Mouse (Mus musculus) myocyte (in vitro differentiated cells): ENCODE measurements at regions not wholly inside any gene's neighbourhood (a gene's known extent, or its start where the extent isn't known, plus 50 kb on each side); places are given as distances from the start of the nearest gene placed in this dataset.

ENCODE experiments used
- H3K27me3 ChIP-seq: one replicate; pipeline ENCODE4 v1.6.1; 2011; ENCODE audit not compliant: control insufficient read depth, insufficient read depth, insufficient read length
- H3K36me3 ChIP-seq: one replicate; pipeline ENCODE4 v1.6.1; 2011; ENCODE audit not compliant: control insufficient read depth, insufficient read depth
- H3K4me2 ChIP-seq: one replicate; pipeline ENCODE4 v1.6.1; 2011; ENCODE audit warnings: low read depth, control low read depth
- H3K4me3 ChIP-seq: one replicate; pipeline ENCODE4 v1.5.1; 2011; ENCODE audit warnings: mild to moderate bottlenecking, control low read depth, moderate library complexity
- H3K79me2 ChIP-seq: one replicate; pipeline ENCODE4 v1.6.1; 2011; ENCODE audit not compliant: control insufficient read depth, insufficient read depth
- H3ac ChIP-seq: one replicate; pipeline ENCODE4 v1.6.1; 2011; ENCODE audit not compliant: control insufficient read depth, insufficient read length
- CEBPB ChIP-seq: IDR thresholded peaks from 2 replicates; pipeline ENCODE4 v1.6.1; 2011; ENCODE audit warnings: mild to moderate bottlenecking, moderate library complexity; ENCODE audit not compliant: poor library complexity, insufficient read depth, severe bottlenecking
- E2F4 ChIP-seq: IDR thresholded peaks from one replicate; pipeline ENCODE4 v1.6.1; 2011; ENCODE audit warnings: mild to moderate bottlenecking, control low read depth, moderate library complexity; ENCODE audit not compliant: insufficient read depth
- MAX ChIP-seq: IDR thresholded peaks from one replicate; pipeline ENCODE4 v1.6.1; 2011; ENCODE audit warnings: low read depth, mild to moderate bottlenecking, control low read depth
- MYOD1 ChIP-seq, 3 experiments: IDR thresholded peaks; one replicate each; pipeline ENCODE4 v1.6.1; 2011; ENCODE audit warnings: control low read depth in 2 of 3, low read depth in 2 of 3, mild to moderate bottlenecking in 2 of 3, moderate library complexity in 1 of 3; ENCODE audit not compliant: insufficient read length in 2 of 3, control insufficient read depth in 1 of 3
- MYOG ChIP-seq, 3 experiments: IDR thresholded peaks; one replicate each; pipeline ENCODE4 v1.6.1; 2011; ENCODE audit warnings: control low read depth in 2 of 3, low read depth in 2 of 3, mild to moderate bottlenecking in 2 of 3; ENCODE audit not compliant: insufficient read length in 2 of 3, control insufficient read depth in 1 of 3, insufficient read depth in 1 of 3
- POLR2A ChIP-seq: IDR thresholded peaks from one replicate; pipeline ENCODE4 v1.6.1; 2011; ENCODE audit warnings: low read depth, mild to moderate bottlenecking, control low read depth, moderate library complexity; ENCODE audit not compliant: insufficient read length
- POLR2AphosphoS2 ChIP-seq: IDR thresholded peaks from one replicate; pipeline ENCODE4 v1.6.1; 2011; ENCODE audit warnings: low read depth, control low read depth; ENCODE audit not compliant: insufficient read length
- REST ChIP-seq: IDR thresholded peaks from one replicate; pipeline ENCODE4 v1.6.1; 2011; ENCODE audit warnings: mild to moderate bottlenecking, control low read depth, moderate library complexity; ENCODE audit not compliant: insufficient read depth, insufficient read length
- SRF ChIP-seq: IDR thresholded peaks from one replicate; pipeline ENCODE4 v1.6.1; 2011; ENCODE audit warnings: low read depth; ENCODE audit not compliant: control insufficient read depth, insufficient read length
- TCF12 ChIP-seq: IDR thresholded peaks from one replicate; pipeline ENCODE4 v1.6.1; 2011; ENCODE audit warnings: mild to moderate bottlenecking, control low read depth; ENCODE audit not compliant: poor library complexity, insufficient read depth, severe bottlenecking
- TCF3 ChIP-seq: IDR thresholded peaks from one replicate; pipeline ENCODE4 v1.6.1; 2011; ENCODE audit warnings: low read depth, control low read depth; ENCODE audit not compliant: insufficient read length
- USF1 ChIP-seq: IDR thresholded peaks from one replicate; pipeline ENCODE4 v1.6.1; 2011; ENCODE audit warnings: low read depth, mild to moderate bottlenecking, control low read depth, moderate library complexity

GRCm38 (mm10) chr17:47271979-47272677 is 96.6 kb upstream of the Mrps10 start:
- TF ChIP-seq E2F4 = no peak
- TF ChIP-seq TCF3 = no peak
- no peak for TF ChIP-seq TCF12
- TF ChIP-seq CEBPB = no peak
- no peak for TF ChIP-seq REST
- no peak for TF ChIP-seq POLR2A
- no peak for TF ChIP-seq MYOG (IDR thresholded peaks at IDR 0.05; ENCODE audit: control insufficient read depth in 1 of 3, insufficient read depth in 1 of 3, insufficient read length in 2 of 3, low read depth in 2 of 3)
- TF ChIP-seq MAX = no peak
- TF ChIP-seq SRF = no peak
- TF ChIP-seq USF1 = no peak
- Histone ChIP-seq H3K36me3 (no peaks in the 10 kb centered on the region), H3ac (no peak overlapping the region), H3K27me3 (no peaks in the 10 kb centered on the region), H3K79me2 (peaks cover 4% of the 10 kb centered on the region), H3K4me2 (peak overlapping the region; percentile 31), H3K4me3 (no peak overlapping the region)

GRCm38 (mm10) chr17:47269053-47269891 is 99.4 kb upstream of the Mrps10 start:
- H3K4me3 ChIP-seq = no peak overlapping the region
- H3K4me2 ChIP-seq = no peak overlapping the region
- TF ChIP-seq TCF3 (no peak), CEBPB (no peak), MYOG (IDR thresholded peaks at IDR 0.05; ENCODE audit: control insufficient read depth in 1 of 3, insufficient read depth in 1 of 3, insufficient read length in 2 of 3, low read depth in 2 of 3) (no peak), E2F4 (no peak), POLR2AphosphoS2 (no peak), MAX (no peak), REST (no peak), MYOD1 (IDR thresholded peaks at IDR 0.05; ENCODE audit: control insufficient read depth in 1 of 3, insufficient read length in 2 of 3, low read depth in 2 of 3) (no peak), TCF12 (no peak), POLR2A (no peak), SRF (no peak), USF1 (no peak)
- peaks cover 4% of the 10 kb centered on the region for H3K79me2 ChIP-seq
- H3K27me3 ChIP-seq = no peaks in the 10 kb centered on the region
- H3ac ChIP-seq = no peak overlapping the region
- H3K36me3 ChIP-seq = no peaks in the 10 kb centered on the region

DNA sequence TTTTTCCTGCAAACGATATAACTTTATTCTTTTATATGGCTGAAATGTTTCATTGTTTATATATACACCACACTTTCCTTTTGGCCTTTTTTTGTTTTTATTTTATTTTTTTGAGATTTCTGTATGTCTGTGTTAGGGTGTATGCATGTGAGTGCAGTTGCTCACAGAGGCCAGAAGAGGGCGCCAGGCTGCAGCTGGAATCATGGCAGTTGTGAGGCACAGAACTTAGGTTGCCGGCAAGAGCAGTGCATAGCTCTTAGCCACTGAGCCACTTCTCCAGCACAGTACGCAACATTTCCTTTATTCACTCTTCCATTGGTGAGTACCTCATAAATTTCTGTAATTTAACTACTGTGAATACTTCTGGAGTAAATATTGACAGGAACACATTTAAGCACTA is 100.8 kb upstream of the Mrps10 start:
- Histone ChIP-seq H3K79me2 (peaks cover 4% of the 10 kb centered on the region), H3ac (no peak overlapping the region), H3K36me3 (no peaks in the 10 kb centered on the region), H3K27me3 (no peaks in the 10 kb centered on the region), H3K4me3 (no peak overlapping the region), H3K4me2 (no peak overlapping the region)
- no peak for TF ChIP-seq MAX
- no peak for TF ChIP-seq POLR2AphosphoS2
- no peak for TF ChIP-seq TCF12
- TF ChIP-seq MYOG (IDR thresholded peaks at IDR 0.05; ENCODE audit: control insufficient read depth in 1 of 3, insufficient read depth in 1 of 3, insufficient read length in 2 of 3, low read depth in 2 of 3) = no peak
- TF ChIP-seq CEBPB = no peak
- TF ChIP-seq MYOD1 (IDR thresholded peaks at IDR 0.05; ENCODE audit: control insufficient read depth in 1 of 3, insufficient read length in 2 of 3, low read depth in 2 of 3) = no peak
- no peak for TF ChIP-seq REST
- no peak for TF ChIP-seq E2F4
- no peak for TF ChIP-seq POLR2A
- TF ChIP-seq SRF = no peak
- TF ChIP-seq USF1 = no peak
- TF ChIP-seq TCF3 = no peak

GRCm38 (mm10) chr17:47267076-47267475 is 101.6 kb upstream of the Mrps10 start:
- no peak overlapping the region for H3K4me3 ChIP-seq
- peaks cover 4% of the 10 kb centered on the region for H3K79me2 ChIP-seq
- TF ChIP-seq REST = no peak
- TF ChIP-seq POLR2A = peak; percentile 37
- no peaks in the 10 kb centered on the region for H3K27me3 ChIP-seq
- H3ac ChIP-seq = no peak overlapping the region
- no peaks in the 10 kb centered on the region for H3K36me3 ChIP-seq
- H3K4me2 ChIP-seq = peak overlapping the region; percentile 60

- Histone ChIP-seq H3ac (no peak overlapping the region), H3K4me2 (peak overlapping the region; percentile 60), H3K79me2 (peaks cover 4% of the 10 kb centered on the region), H3K4me3 (no peak overlapping the region), H3K36me3 (no peaks in the 10 kb centered on the region), H3K27me3 (no peaks in the 10 kb centered on the region)
- TF ChIP-seq CEBPB (no peak), TCF3 (no peak), POLR2A (no peak), REST (no peak), MYOD1 (IDR thresholded peaks at IDR 0.05; ENCODE audit: control insufficient read depth in 1 of 3, insufficient read length in 2 of 3, low read depth in 2 of 3) (no peak), E2F4 (no peak), MYOG (IDR thresholded peaks at IDR 0.05; ENCODE audit: control insufficient read depth in 1 of 3, insufficient read depth in 1 of 3, insufficient read length in 2 of 3, low read depth in 2 of 3) (no peak), MAX (no peak)
Measured at GRCm38 (mm10) chr17:47266335-47266734, 102.4 kb upstream of the Mrps10 start.
